Comparison of ENCODE assay signal across 8 mouse cellular contexts in genomic region chr13:54797356-54797755, GRCm38 (mm10). TPM values are rescaled to one million over a fixed set of nuclear protein-coding genes. Genes with fewer than 3 reads are reported as not detected.
DNase-seq lines count a peak whose midpoint lies in the region; ATAC-seq and TF ChIP-seq lines count a peak whose summit lies in the region.

No protein-coding gene starts in this region.

- no peaks in the 10 kb centered on the region for H3K27me3 ChIP-seq in forebrain, postnatal 0 days (ENCODE audit: insufficient read depth, low read length)
- peaks cover 46% of the 10 kb centered on the region for H3K27me3 ChIP-seq in forebrain, embryonic 12.5 days
- peaks cover 15% of the 10 kb centered on the region for H3K27me3 ChIP-seq in neural tube, embryonic 15.5 days (replicated peaks)

- H3K4me2 ChIP-seq in forebrain, postnatal 0 days (ENCODE audit: low read depth) = no peak overlapping the region
- H3K4me2 ChIP-seq in forebrain, embryonic 12.5 days = no peak overlapping the region
- H3K4me2 ChIP-seq in neural tube, embryonic 15.5 days = no peak overlapping the region

- ATAC-seq in forebrain, postnatal 0 days = no peak
- no peak for ATAC-seq in forebrain, embryonic 12.5 days (ENCODE audit: low FRiP score)
- ATAC-seq in neural tube, embryonic 15.5 days (ENCODE audit: low FRiP score) = no peak
- ATAC-seq in frontal cortex, adult (ENCODE audit: low TSS enrichment) = no peak

- H3K9ac ChIP-seq in forebrain, postnatal 0 days = no peak overlapping the region
- H3K9ac ChIP-seq in forebrain, embryonic 12.5 days = no peak overlapping the region
- H3K9ac ChIP-seq in neural tube, embryonic 15.5 days (replicated peaks) = no peak overlapping the region

- 43% methylated on average over 4 of the region's 4 CpGs for WGBS in forebrain, postnatal 0 days
- WGBS in forebrain, embryonic 12.5 days = 43% methylated on average over 4 of the region's 4 CpGs
- WGBS in neural tube, embryonic 15.5 days = 42% methylated on average over 4 of the region's 4 CpGs

- TF ChIP-seq CTCF in forebrain, postnatal 0 days (IDR thresholded peaks at IDR 0.05; ENCODE audit: low read depth) = peak; percentile 96

- H3K27ac ChIP-seq in forebrain, postnatal 0 days (ENCODE audit: low read depth, low read length) = no peak overlapping the region
- H3K27ac ChIP-seq in forebrain, embryonic 12.5 days = no peak overlapping the region
- no peak overlapping the region for H3K27ac ChIP-seq in neural tube, embryonic 15.5 days (replicated peaks)

- no peaks in the 10 kb centered on the region for H3K36me3 ChIP-seq in forebrain, postnatal 0 days (ENCODE audit: insufficient read depth)
- H3K36me3 ChIP-seq in forebrain, embryonic 12.5 days (replicated peaks) = no peaks in the 10 kb centered on the region
- H3K36me3 ChIP-seq in neural tube, embryonic 15.5 days = no peaks in the 10 kb centered on the region

- no peaks in the 10 kb centered on the region for H3K9me3 ChIP-seq in forebrain, postnatal 0 days (ENCODE audit: low read length)
- H3K9me3 ChIP-seq in forebrain, embryonic 12.5 days = no peaks in the 10 kb centered on the region
- H3K9me3 ChIP-seq in neural tube, embryonic 15.5 days (replicated peaks) = no peaks in the 10 kb centered on the region

- peak; percentile 74 for DNase-seq in forebrain, postnatal 0 days
- peak; percentile 50 for DNase-seq in neural tube, embryonic 10.5 days (ENCODE audit: extremely low spot score, low spot score)
- DNase-seq in adipocyte (ENCODE audit: low spot score) = peak; percentile 44
- DNase-seq in kidney, postnatal 14 days = peak; percentile 54
- DNase-seq in retina, embryonic 14.5 days (ENCODE audit: low spot score) = peak; percentile 85

- no peak overlapping the region for H3K4me3 ChIP-seq in forebrain, postnatal 0 days (ENCODE audit: low read depth, low read length)
- H3K4me3 ChIP-seq in forebrain, embryonic 12.5 days (replicated peaks) = no peak overlapping the region
- H3K4me3 ChIP-seq in neural tube, embryonic 15.5 days (replicated peaks) = no peak overlapping the region

- H3K4me1 ChIP-seq in forebrain, postnatal 0 days (ENCODE audit: insufficient read depth) = no peaks in the 10 kb centered on the region
- peaks cover 4% of the 10 kb centered on the region; the same call in 1 of the 2 replicates for H3K4me1 ChIP-seq in forebrain, embryonic 12.5 days
- no peaks in the 10 kb centered on the region for H3K4me1 ChIP-seq in neural tube, embryonic 15.5 days

RNA-seq across cellular contexts. Expression of gene Tspan17, which starts 8.2 kb away (rescaled TPM):
- 26.5 and 28.3 TPM in 2 replicates for total RNA-seq in forebrain, postnatal 0 days (2014; rRNA removed)
- 44.2 and 61.1 TPM in 2 replicates for polyA plus RNA-seq in forebrain, postnatal 0 days (2015; fragmentation: Nextera tagmentation; extraction: Ambion mirVana)
- polyA plus RNA-seq in forebrain, embryonic 12.5 days (2016; fragmentation: Nextera tagmentation; extraction: Ambion mirVana) = 12.8 and 14.2 TPM in 2 replicates
- 112 and 137 TPM in 2 replicates for polyA plus RNA-seq in neural tube, embryonic 15.5 days (2015; fragmentation: Nextera tagmentation; extraction: Ambion mirVana)

RNA-seq across cellular contexts. Expression of gene Eif4e1b, which starts 13.6 kb away (rescaled TPM):
- total RNA-seq in forebrain, postnatal 0 days (2014; rRNA removed) = not detected in 2 replicates
- polyA plus RNA-seq in forebrain, postnatal 0 days (2015; fragmentation: Nextera tagmentation; extraction: Ambion mirVana) = not detected in 2 replicates
- not detected in 2 replicates for polyA plus RNA-seq in forebrain, embryonic 12.5 days (2016; fragmentation: Nextera tagmentation; extraction: Ambion mirVana)
- not detected in 2 replicates for polyA plus RNA-seq in neural tube, embryonic 15.5 days (2015; fragmentation: Nextera tagmentation; extraction: Ambion mirVana)

RNA-seq across cellular contexts. Expression of gene Sncb, which starts 31.0 kb away (rescaled TPM):
- total RNA-seq in forebrain, postnatal 0 days (2014; rRNA removed) = 32.7 and 38.1 TPM in 2 replicates
- 122 and 137 TPM in 2 replicates for polyA plus RNA-seq in forebrain, postnatal 0 days (2015; fragmentation: Nextera tagmentation; extraction: Ambion mirVana)
- polyA plus RNA-seq in forebrain, embryonic 12.5 days (2016; fragmentation: Nextera tagmentation; extraction: Ambion mirVana) = 2.7 and 3.6 TPM in 2 replicates
- polyA plus RNA-seq in neural tube, embryonic 15.5 days (2015; fragmentation: Nextera tagmentation; extraction: Ambion mirVana) = 110 and 122 TPM in 2 replicates

RNA-seq across cellular contexts. Expression of gene Gprin1, which starts 47.7 kb away (rescaled TPM):
- 213 and 219 TPM in 2 replicates for total RNA-seq in forebrain, postnatal 0 days (2014; rRNA removed)
- polyA plus RNA-seq in forebrain, postnatal 0 days (2015; fragmentation: Nextera tagmentation; extraction: Ambion mirVana) = 37.1 and 39.0 TPM in 2 replicates
- 4.3 and 11.3 TPM in 2 replicates for polyA plus RNA-seq in forebrain, embryonic 12.5 days (2016; fragmentation: Nextera tagmentation; extraction: Ambion mirVana)
- 10.3 and 21.6 TPM in 2 replicates for polyA plus RNA-seq in neural tube, embryonic 15.5 days (2015; fragmentation: Nextera tagmentation; extraction: Ambion mirVana)

Comparison
In these comparisons a context has a peak if more than half of its experiments do, and no peak if none do; other contexts are left out.
1. RNA of gene Sncb, which starts 31.0 kb away (polyA plus RNA-seq): 122 to 137 TPM in forebrain, postnatal 0 days and 110 to 122 TPM in neural tube, embryonic 15.5 days; 2.7 to 3.6 TPM in forebrain, embryonic 12.5 days; every median in the first group is over 10 times any median in the second.
2. Peak in every context shown above with its lines, with median percentiles within 50 percentile points of each other: DNase-seq.